Mouse (Mus musculus): ENCODE measurements at regions not wholly inside any gene's neighbourhood (a gene's known extent, or its start where the extent isn't known, plus 50 kb on each side); places are given as distances from the start of the nearest gene placed in this dataset.

GRCm38 (mm10) chr10:17284858-17285257 is 438.2 kb upstream of the Cited2 start:
- TF ChIP-seq FLI1 (IDR thresholded peaks at IDR 0.05; ENCODE audit: low read length): no peak
- no peak for TF ChIP-seq GATA1 (IDR thresholded peaks at IDR 0.05; ENCODE audit: borderline replicate concordance, low read length)

Data from megakaryocyte, embryonic 14.5 days (primary cell).